Mouse (Mus musculus): ENCODE results near the gene Grm3.

Grm3 gene

DNA sequence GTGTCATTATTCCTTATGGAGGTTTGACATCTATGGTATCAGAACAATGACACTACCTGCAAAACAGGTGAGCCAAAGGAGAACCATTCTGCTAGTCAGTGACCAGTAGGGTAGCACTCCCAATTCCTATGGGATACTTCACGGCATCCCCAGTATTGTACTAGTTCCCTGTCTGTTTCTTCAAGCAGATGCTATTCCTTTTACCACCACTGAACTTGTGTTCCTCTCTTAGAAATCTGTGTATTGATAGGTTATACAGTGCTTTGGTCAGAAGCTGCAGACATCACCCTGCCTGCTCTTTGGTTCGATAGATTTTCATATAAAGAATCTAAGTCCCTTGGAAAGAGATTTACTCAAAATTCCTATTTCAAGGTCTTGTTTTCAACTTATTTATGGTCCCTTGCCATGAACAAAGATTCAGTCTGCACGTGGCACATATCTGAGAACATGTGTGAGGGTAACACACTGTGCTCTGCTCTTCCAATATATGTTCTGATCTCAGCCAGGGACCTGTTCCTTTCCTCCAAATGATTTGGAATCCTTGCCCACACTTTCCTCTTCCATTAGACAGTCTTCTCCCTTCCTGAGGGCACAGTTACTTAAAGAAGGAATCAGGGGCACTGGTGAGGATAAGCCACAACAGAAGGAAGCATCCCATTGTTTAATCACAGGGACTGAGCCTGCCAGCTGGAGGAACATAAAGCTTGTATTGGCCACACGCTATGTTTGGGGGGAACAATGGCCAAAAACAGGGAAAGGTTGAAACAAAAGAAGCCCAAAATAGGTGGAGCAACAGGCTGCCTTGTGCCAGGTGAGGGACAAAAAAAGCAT is 102.5 kb downstream of the Grm3 start:
- DNase-seq, result no peak

DNA sequence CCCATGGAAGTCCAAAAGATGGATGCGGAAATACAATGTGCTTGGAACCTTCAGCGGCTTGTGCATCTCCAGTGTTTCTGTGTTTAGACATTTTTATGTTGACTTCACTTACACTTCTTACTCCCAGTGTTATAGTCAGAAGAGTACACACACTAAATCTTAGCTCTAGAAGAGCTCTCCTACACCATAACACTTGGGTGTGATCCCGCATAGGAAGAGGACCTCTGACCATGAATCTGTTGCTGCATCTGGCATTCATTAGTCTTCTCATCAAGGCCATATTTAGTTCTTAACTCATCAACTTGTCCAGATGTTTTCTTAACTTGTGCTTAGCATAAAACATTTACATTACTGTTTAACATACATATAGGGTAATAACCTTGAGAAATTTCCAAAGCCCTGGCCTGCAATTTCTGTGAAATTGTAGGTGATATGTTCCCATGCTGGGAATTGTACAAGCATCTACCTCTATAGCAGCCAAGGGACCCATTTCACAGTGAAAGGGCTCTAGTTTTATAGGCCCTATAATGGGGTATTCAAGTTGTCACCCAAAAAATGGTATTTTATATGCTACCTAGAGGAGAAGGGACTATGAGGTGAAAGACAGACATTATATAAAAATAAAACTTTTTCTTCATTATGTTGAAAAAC is 103.4 kb downstream of the Grm3 start:
- no peak for DNase-seq

DNA sequence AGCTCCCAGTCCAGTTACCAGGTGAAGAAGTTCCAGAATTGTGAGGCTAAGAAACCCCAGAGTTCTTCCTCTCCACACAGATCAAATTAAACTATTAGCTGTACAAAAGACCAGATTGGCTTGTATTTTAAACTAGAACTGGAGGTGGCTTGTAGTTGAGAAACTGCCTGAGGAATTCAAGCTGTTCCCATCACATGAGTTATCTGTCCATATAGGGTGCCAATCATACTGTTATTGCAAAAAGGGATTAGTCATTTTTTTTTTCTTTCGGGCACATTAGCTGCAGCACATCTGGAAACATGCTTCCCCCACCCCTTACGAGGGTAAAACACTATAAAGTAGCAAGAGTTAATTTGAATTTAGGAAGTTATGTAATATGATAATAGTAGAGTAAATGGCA is 145.9 kb downstream of the Grm3 start:
- DNase-seq, result no peak

DNA sequence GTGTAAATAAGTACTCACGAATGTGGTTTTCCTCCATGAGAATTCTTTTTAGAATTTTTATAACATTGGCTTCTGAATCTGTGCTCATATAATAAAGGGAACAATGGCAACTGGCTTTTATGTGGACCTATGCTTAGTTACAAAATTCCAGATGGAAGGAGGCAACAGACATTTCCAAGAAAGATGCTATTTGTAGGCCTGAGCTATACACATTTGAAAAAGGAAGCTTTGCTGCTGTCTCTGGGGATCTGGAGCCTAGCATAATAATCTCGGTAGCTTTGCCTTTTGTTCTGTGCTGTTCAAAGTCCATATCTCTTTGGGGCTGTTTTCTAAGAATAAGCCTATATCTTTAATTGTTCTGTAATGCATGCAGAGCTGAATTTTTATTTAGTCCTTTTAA is 146.4 kb downstream of the Grm3 start:
- DNase-seq, result no peak

DNA sequence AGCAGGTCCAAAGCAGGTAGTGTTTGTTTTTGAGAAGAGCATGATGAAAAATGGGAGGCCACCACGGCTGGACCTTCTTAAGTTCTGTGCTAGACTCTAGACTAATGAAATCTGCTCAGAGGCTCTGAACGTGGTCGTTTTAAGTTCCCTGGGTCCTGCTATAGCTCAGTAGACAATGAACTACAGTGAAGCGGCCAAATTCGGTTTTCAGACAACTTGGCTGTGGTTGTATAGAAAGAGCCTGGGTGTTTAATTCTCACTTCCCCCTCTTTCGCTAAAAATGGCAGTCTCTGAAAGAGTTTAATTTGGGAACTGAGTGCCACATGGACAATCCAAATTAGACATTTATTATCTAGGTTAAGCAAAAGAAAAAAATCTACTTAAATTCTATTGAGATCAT is 154.0 kb downstream of the Grm3 start:
- DNase-seq, result no peak

DNA sequence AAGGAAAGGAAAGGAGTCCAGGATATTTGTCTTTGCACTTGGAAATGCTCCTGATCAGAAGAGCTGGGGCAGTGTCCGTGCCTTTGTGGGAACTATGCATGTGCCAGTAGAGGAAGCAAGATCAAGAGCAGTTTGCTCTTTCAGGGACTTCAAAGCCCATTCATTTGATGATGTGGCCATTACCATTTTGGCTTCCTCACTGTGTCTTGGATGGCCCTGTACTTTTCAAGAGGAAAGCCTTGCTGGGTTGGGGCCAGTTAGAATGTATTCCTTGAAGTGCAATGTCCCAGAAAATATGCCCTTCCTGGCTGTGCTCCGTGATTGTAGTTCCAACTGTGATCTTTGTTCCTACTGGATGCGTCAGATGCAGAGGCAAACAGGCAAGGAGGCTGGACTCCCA is 167.3 kb downstream of the Grm3 start:
- DNase-seq, result no peak

DNA sequence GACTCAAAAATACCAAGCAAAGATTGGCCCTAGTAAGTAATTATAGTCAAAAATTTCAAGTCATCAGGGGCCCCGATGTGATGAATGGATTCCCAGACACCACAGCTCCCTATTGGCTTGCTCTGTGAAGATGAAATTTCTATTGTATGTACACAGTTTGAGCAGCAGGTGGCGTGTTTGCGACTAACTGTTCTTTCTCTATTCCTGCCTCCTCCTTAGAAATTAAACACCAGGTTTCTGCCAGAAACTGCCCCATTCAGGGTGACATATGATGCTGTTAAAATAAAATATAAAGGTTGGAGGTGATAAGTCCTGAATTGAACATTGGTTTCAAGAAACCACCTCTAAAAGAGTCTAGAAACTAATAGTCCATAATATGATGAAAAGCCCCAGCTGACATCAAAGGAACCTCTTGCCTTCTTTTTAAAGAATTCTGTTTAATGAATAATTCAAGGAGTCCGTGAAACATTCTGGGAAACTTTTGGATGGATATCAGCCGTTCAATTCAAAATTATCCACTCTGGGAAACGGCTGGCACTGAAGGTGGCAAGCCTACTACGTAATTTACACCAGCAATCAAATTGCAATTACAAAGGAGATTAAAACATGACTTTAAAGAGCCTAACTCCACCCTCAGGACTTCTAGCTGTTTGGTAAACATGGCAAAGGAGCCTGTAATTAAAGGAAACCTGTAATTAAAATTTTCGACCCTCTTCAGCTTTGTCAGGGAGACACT is 184.0 kb downstream of the Grm3 start:
- DNase-seq, result no peak

DNA sequence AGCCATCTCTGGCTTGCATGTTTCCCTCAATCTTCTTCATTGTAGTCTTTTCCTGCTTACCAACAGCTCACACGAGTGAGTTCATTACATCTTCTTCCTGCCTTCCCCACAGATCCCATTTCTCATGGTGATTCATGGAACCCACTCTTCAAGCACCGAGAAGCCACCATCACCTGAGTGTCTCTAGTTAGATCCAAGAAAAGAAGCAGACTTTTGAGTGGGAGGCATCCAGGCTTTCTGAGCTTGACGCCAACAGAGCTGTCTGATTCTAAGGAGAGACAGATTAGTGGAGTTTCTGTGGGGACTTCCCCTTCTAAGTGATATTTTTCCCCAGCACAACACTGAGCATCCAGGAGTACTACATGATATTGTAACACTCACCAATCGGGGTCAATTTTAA is 199.5 kb downstream of the Grm3 start:
- DNase-seq, result no peak

DNA sequence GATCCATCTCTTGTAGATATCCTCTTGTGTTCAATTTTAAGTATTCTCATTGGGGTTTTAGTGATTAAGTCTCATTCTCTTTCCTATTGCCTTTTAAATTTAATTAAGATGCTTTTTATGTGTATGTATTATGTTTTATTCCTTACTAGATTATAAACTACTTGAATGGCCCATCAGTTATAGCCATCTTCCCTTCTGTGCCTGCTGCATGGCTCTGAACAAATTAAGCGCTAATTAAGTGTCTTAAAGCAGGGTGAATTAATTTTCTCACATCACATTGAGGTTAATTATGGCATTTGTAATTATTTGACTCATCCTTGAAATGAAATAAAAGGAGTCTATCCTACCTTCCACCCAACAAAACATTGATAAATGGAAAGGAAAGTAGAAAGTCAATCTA is 213.9 kb downstream of the Grm3 start:
- no peak for DNase-seq

DNA sequence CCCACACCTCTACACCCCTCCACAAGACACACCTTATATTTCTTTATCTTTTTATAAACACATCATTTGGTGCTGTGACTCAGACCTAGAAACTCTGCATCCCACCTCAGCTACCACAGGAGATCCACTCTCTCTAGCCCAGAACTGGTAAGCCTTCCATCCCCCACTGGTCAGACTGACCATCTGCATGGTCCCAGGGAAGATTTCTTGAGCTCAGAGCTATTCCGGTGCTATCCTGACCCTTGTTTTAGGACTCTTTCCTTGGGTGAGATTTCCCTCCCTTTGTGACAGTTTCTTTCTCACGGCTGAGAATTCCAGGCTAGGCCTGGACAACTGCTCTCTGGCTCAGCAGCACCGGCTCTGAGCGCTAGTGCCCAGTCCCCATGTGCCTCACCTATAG is 227.7 kb downstream of the Grm3 start:
- DNase-seq, result no peak

DNA sequence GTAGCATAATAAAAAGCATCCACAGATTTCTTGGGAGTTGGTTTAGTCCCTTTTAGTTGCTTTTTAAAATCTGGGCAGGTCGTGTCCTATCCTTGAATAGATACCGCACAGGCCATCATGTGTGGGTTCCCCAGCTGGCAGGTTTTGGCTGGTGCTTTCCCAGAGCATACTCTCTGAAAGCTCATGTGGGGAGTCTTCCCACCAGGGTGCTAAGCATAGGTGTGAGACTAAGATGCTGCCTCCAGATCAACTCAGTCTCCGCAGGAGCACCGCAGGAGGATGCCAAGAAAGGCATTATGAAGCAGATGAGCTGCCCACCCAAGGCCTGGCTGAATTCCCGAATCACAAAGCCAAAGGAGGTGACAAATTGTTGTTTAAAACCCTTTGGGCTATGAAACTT is 229.5 kb downstream of the Grm3 start:
- DNase-seq, result no peak

DNA sequence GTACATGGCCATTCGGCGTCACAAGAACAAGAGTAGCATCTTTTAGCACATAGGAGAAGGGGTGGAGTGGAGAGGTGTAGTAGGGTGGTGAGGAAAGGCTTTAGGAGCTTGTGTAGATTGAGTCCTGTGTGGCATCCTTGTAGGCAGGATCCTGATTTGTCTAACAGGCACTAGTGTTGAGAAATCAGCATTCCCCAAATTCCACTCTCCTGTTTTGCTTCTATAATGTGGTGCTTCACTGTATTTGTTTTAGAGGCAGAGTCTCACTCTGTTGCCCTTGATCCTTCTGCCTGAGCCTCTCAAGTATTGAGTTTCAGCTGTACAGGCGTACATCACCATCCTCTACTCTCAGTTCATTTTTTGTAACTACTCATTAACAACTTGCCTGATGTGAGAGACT is 247.4 kb downstream of the Grm3 start:
- no peak for DNase-seq

DNA sequence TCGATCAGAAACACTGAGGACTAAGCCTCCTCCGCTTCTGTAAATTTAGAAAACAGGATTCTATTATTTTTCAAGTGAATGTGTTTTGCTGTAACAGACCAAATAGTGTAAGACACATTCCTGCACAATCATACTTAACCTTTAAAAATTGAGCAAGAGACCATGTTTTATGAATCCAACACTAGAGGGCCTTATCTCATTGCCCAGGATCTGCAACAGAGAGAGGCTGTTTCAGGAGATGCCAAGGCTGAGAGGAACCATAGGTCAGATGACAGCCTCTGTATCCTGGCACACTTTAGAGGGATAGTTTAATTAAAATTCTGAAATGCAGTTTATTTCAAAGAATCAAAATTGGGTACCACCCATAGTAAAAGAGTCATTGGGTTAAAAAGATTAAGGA is 271.7 kb downstream of the Grm3 start:
- DNase-seq, result no peak

DNA sequence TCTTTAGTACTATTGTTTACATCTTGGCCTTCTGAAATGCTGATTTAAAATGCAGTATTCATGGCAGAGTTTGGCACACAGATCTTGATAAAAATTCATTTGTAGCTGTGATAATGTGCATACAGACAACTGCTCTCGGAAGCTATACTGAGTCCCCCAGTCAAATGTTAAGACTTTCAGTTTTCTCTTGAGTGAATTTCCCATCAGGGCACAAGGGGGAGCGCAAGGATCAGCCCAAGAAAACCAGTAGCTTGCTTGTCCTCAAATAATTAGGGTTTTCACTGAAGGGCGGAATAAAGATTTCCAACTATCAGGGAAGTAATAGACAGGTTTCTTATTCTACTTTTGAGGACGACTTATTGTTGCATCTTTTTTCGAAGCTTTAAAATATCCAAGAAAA is 275.4 kb downstream of the Grm3 start:
- no peak for DNase-seq

DNA sequence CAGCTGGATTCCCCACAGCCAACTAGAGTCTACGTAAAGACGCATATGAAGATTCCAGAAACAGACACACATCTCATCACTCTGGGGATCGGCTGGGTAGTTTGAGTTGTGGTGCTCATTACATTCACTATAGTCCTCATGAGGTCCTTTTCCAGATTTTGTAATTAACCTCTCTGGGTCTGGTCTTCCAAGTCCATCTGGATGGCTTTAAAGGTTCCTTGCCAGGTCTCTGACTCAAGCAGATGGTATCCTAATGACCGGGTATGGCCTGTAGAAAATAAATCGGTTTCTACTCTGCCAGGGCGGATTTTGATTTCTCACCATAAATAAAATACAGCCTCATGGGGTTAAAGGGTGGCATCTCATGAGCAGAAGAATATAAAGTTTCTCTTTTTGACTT is 276.0 kb downstream of the Grm3 start:
- no peak for DNase-seq

DNA sequence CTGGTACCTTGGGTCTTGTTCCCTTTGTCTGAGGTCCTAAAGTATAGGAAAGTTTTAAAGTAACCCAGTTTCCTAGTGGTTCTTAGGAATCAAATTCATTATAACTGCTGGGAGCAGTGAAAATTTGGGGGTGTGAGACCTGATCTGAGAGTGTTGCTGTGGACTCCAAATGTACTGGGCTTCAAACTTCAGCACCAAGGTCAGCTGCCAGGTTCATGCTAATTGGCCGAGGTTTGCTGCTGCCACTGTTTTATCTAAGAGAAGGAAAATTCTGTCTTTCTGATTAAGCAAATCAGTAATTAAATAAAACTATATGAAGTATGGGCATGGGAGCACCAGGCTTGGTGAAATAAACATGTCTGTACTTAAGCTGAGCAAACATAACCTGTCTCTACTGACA is 278.8 kb downstream of the Grm3 start:
- no peak for DNase-seq
